Mouse (Mus musculus): ENCODE data around the gene Prmt8. TPM values are rescaled to one million over a fixed set of nuclear protein-coding genes. Genes with fewer than 3 reads are reported as not detected.

The Prmt8 gene
- polyA plus RNA-seq, 1 experiment, result not detected

- H3K36me3 ChIP-seq (ENCODE audit: control insufficient read depth, insufficient read depth), result no peaks in the 10 kb centered on the region
- TF ChIP-seq CEBPB (IDR thresholded peaks at IDR 0.05; ENCODE audit: low read depth) (no peak), FOSL1 (IDR thresholded peaks at IDR 0.05; ENCODE audit: insufficient read depth, low read length, poor library complexity, severe bottlenecking) (no peak), USF1 (IDR thresholded peaks at IDR 0.05; ENCODE audit: low read depth) (no peak), CTCF (IDR thresholded peaks at IDR 0.05; ENCODE audit: control insufficient read depth, insufficient read depth, insufficient read length) (no peak), MYOG (IDR thresholded peaks at IDR 0.05; ENCODE audit: control insufficient read depth, extremely low read depth, insufficient read length) (no peak), MAX (IDR thresholded peaks at IDR 0.05) (no peak), MYOD1 (IDR thresholded peaks at IDR 0.05; ENCODE audit: control insufficient read depth, insufficient read length, low read depth) (no peak)
- H3K4me3 ChIP-seq (ENCODE audit: insufficient read depth, poor library complexity, severe bottlenecking), result no peak overlapping the region
- H3K27me3 ChIP-seq (ENCODE audit: control insufficient read depth, insufficient read depth, insufficient read length), result no peaks in the 10 kb centered on the region
- H3K79me3 ChIP-seq (ENCODE audit: low read depth), result no peaks in the 10 kb centered on the region
- no peak overlapping the region for H3ac ChIP-seq (ENCODE audit: control insufficient read depth, insufficient read length, low read depth)
- no peaks in the 10 kb centered on the region for H3K79me2 ChIP-seq (ENCODE audit: control insufficient read depth, insufficient read depth)
These were observed 107.5 kb downstream of the Prmt8 start for GRCm38 (mm10) chr6:127661717-127662292.

GRCm38 (mm10) chr6:127659966-127660365 is 109.3 kb downstream of the Prmt8 start:
- TF ChIP-seq FOSL1 (IDR thresholded peaks at IDR 0.05; ENCODE audit: insufficient read depth, low read length, poor library complexity, severe bottlenecking) (no peak), CEBPB (IDR thresholded peaks at IDR 0.05; ENCODE audit: low read depth) (no peak), CTCF (IDR thresholded peaks at IDR 0.05; ENCODE audit: control insufficient read depth, insufficient read depth, insufficient read length) (no peak), MYOD1 (IDR thresholded peaks at IDR 0.05; ENCODE audit: control insufficient read depth, insufficient read length, low read depth) (no peak)
- Histone ChIP-seq H3K79me2 (ENCODE audit: control insufficient read depth, insufficient read depth) (no peaks in the 10 kb centered on the region), H3K27me3 (ENCODE audit: control insufficient read depth, insufficient read depth, insufficient read length) (no peaks in the 10 kb centered on the region), H3K79me3 (ENCODE audit: low read depth) (no peaks in the 10 kb centered on the region), H3K4me3 (ENCODE audit: insufficient read depth, poor library complexity, severe bottlenecking) (no peak overlapping the region), H3K36me3 (ENCODE audit: control insufficient read depth, insufficient read depth) (no peaks in the 10 kb centered on the region), H3ac (ENCODE audit: control insufficient read depth, insufficient read length, low read depth) (no peak overlapping the region)

- Histone ChIP-seq H3K79me3 (ENCODE audit: low read depth) (no peaks in the 10 kb centered on the region), H3ac (ENCODE audit: control insufficient read depth, insufficient read length, low read depth) (no peak overlapping the region), H3K27me3 (ENCODE audit: control insufficient read depth, insufficient read depth, insufficient read length) (no peaks in the 10 kb centered on the region), H3K4me3 (ENCODE audit: insufficient read depth, poor library complexity, severe bottlenecking) (no peak overlapping the region), H3K36me3 (ENCODE audit: control insufficient read depth, insufficient read depth) (no peaks in the 10 kb centered on the region), H3K79me2 (ENCODE audit: control insufficient read depth, insufficient read depth) (no peaks in the 10 kb centered on the region)
- no peak for TF ChIP-seq MYOD1 (IDR thresholded peaks at IDR 0.05; ENCODE audit: control insufficient read depth, insufficient read length, low read depth)
- no peak for TF ChIP-seq CEBPB (IDR thresholded peaks at IDR 0.05; ENCODE audit: low read depth)
- TF ChIP-seq CTCF (IDR thresholded peaks at IDR 0.05; ENCODE audit: control insufficient read depth, insufficient read depth, insufficient read length), result no peak
- no peak for TF ChIP-seq MAX (IDR thresholded peaks at IDR 0.05)
- TF ChIP-seq MYOG (IDR thresholded peaks at IDR 0.05; ENCODE audit: control insufficient read depth, extremely low read depth, insufficient read length), result no peak
- no peak for TF ChIP-seq FOSL1 (IDR thresholded peaks at IDR 0.05; ENCODE audit: insufficient read depth, low read length, poor library complexity, severe bottlenecking)
- no peak for TF ChIP-seq USF1 (IDR thresholded peaks at IDR 0.05; ENCODE audit: low read depth)
These were observed 109.8 kb downstream of the Prmt8 start for GRCm38 (mm10) chr6:127659472-127659871.

GRCm38 (mm10) chr6:127657152-127657551 is 112.1 kb downstream of the Prmt8 start:
- H3K27me3 ChIP-seq (ENCODE audit: control insufficient read depth, insufficient read depth, insufficient read length), result no peaks in the 10 kb centered on the region
- H3ac ChIP-seq (ENCODE audit: control insufficient read depth, insufficient read length, low read depth), result no peak overlapping the region
- H3K79me2 ChIP-seq (ENCODE audit: control insufficient read depth, insufficient read depth), result no peaks in the 10 kb centered on the region
- H3K4me3 ChIP-seq (ENCODE audit: insufficient read depth, poor library complexity, severe bottlenecking), result no peak overlapping the region
- H3K79me3 ChIP-seq (ENCODE audit: low read depth), result no peaks in the 10 kb centered on the region
- no peaks in the 10 kb centered on the region for H3K36me3 ChIP-seq (ENCODE audit: control insufficient read depth, insufficient read depth)
- TF ChIP-seq MYOD1 (IDR thresholded peaks at IDR 0.05; ENCODE audit: control insufficient read depth, insufficient read length, low read depth) (no peak), FOSL1 (IDR thresholded peaks at IDR 0.05; ENCODE audit: insufficient read depth, low read length, poor library complexity, severe bottlenecking) (no peak), USF1 (IDR thresholded peaks at IDR 0.05; ENCODE audit: low read depth) (no peak), MAX (IDR thresholded peaks at IDR 0.05) (no peak), CEBPB (IDR thresholded peaks at IDR 0.05; ENCODE audit: low read depth) (no peak), MYOG (IDR thresholded peaks at IDR 0.05; ENCODE audit: control insufficient read depth, extremely low read depth, insufficient read length) (no peak), CTCF (IDR thresholded peaks at IDR 0.05; ENCODE audit: control insufficient read depth, insufficient read depth, insufficient read length) (no peak)

GRCm38 (mm10) chr6:127655988-127656387 is 113.3 kb downstream of the Prmt8 start:
- Histone ChIP-seq H3K27me3 (ENCODE audit: control insufficient read depth, insufficient read depth, insufficient read length) (no peaks in the 10 kb centered on the region), H3K79me2 (ENCODE audit: control insufficient read depth, insufficient read depth) (no peaks in the 10 kb centered on the region), H3K79me3 (ENCODE audit: low read depth) (no peaks in the 10 kb centered on the region), H3K36me3 (ENCODE audit: control insufficient read depth, insufficient read depth) (no peaks in the 10 kb centered on the region), H3K4me3 (ENCODE audit: insufficient read depth, poor library complexity, severe bottlenecking) (no peak overlapping the region), H3ac (ENCODE audit: control insufficient read depth, insufficient read length, low read depth) (no peak overlapping the region)
- TF ChIP-seq FOSL1 (IDR thresholded peaks at IDR 0.05; ENCODE audit: insufficient read depth, low read length, poor library complexity, severe bottlenecking) (no peak), MYOD1 (IDR thresholded peaks at IDR 0.05; ENCODE audit: control insufficient read depth, insufficient read length, low read depth) (no peak), CEBPB (IDR thresholded peaks at IDR 0.05; ENCODE audit: low read depth) (no peak), CTCF (IDR thresholded peaks at IDR 0.05; ENCODE audit: control insufficient read depth, insufficient read depth, insufficient read length) (no peak), MAX (IDR thresholded peaks at IDR 0.05) (no peak)
